Mouse (Mus musculus) ES-E14 (cell line): ENCODE measurements at regions not wholly inside any gene's neighbourhood (a gene's known extent, or its start where the extent isn't known, plus 50 kb on each side); places are given as distances from the start of the nearest gene placed in this dataset.

Source experiments
- HCFC1 ChIP-seq: IDR thresholded peaks from 2 replicates; pipeline ENCODE4 v1.6.1; 2012; ENCODE audit warnings: low read length, inconsistent platforms, borderline replicate concordance; ENCODE audit not compliant: insufficient read depth
- MAFK ChIP-seq: IDR thresholded peaks from 2 replicates; pipeline ENCODE4 v1.6.1; 2014; ENCODE audit warnings: mild to moderate bottlenecking, low read depth, low read length, inconsistent platforms; ENCODE audit not compliant: insufficient read depth

DNA sequence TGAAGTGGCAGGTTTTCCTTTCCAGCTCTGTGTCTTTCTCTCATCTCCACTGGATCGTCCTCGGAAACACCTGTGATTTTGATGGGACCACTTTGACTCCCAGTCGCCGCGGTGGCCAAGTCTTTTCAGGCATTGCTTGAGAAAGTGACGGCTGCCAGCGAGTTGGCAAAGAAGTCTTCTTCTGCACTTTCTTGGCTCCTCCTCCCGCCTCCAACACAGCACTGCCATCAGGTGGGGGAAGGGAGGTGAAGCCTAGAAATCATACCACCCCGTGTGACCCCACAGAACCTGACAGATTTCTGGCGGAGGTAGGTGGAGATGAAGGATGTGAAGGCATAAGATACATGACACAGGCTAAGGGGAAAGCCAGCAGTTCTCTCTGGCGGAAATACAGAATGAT lies 327.3 kb downstream of the Etnk1 start:
- TF ChIP-seq MAFK (no peak), HCFC1 (no peak)
